Mouse (Mus musculus) cerebellum, adult 18-20 months (tissue): ENCODE data around the gene Slc22a17.

ENCODE experiments used
- DNase-seq, 2 experiments: peaks; one replicate each; pipeline ENCODE4 v3.0.0; 2021

Gene Slc22a17

GRCm38 (mm10) chr14:54856703-54857102 lies 56.2 kb downstream of the Slc22a17 start:
- no peak for DNase-seq
